In genomic region chr2:48619042-48619441, GRCm38 (mm10) we compare ENCODE assay signal across 15 mouse cellular contexts.
DNase-seq lines count a peak whose midpoint lies in the region; ATAC-seq and TF ChIP-seq lines count a peak whose summit lies in the region.
"Had no signal": no experiment of that assay in that cellular context is flagged by ENCODE, and none has a peak within 500 bp of the region (broad histone marks: within the 10 kb centered on the region; RNA-seq: fewer than 3 reads in every experiment).

No protein-coding gene starts in this region.

- ATAC-seq in frontal cortex, adult (ENCODE audit: low TSS enrichment) = no peak
- no peak for ATAC-seq in forebrain, embryonic 11.5 days (replicated peaks; ENCODE audit: low FRiP score)
- ATAC-seq: hindbrain, postnatal 0 days; midbrain, embryonic 15.5 days had no signal

- TF ChIP-seq EP300 in CH12.LX (IDR thresholded peaks at IDR 0.05; ENCODE audit: low read length) = no peak

- H3K4me2 ChIP-seq in CH12.LX (ENCODE audit: insufficient read depth, low read depth, poor library complexity, severe bottlenecking) = no peak overlapping the region
- H3K4me2 ChIP-seq in forebrain, embryonic 11.5 days (ENCODE audit: low read depth, low read length, severe bottlenecking) = no peak overlapping the region
- H3K4me2 ChIP-seq: liver, embryonic 11.5 days; midbrain, embryonic 15.5 days had no signal

- no peak overlapping the region for H3K27ac ChIP-seq in CH12.LX (ENCODE audit: insufficient read depth, low read depth)
- H3K27ac ChIP-seq in forebrain, embryonic 11.5 days (ENCODE audit: low read depth, low read length) = no peak overlapping the region
- H3K27ac ChIP-seq: hindbrain, postnatal 0 days; macrophage; midbrain, embryonic 15.5 days had no signal

- H3K4me3 ChIP-seq in CH12.LX (replicated peaks in 1 of 3; ENCODE audit: low read depth in 2 of 3, low read length in 2 of 3, poor library complexity in 1 of 3) = no peak overlapping the region
- H3K4me3 ChIP-seq in forebrain, embryonic 11.5 days (ENCODE audit: low read depth, low read length) = no peak overlapping the region
- H3K4me3 ChIP-seq: midbrain, embryonic 15.5 days had no signal

- no peak for TF ChIP-seq POLR2A in CH12.LX (IDR thresholded peaks at IDR 0.05; ENCODE audit: low read depth, low read length)

- H3K9me3 ChIP-seq in CH12.LX (replicated peaks; ENCODE audit: low read length) = no peaks in the 10 kb centered on the region
- H3K9me3 ChIP-seq in forebrain, embryonic 11.5 days (ENCODE audit: control insufficient read depth, low read length) = no peaks in the 10 kb centered on the region
- H3K9me3 ChIP-seq: midbrain, embryonic 15.5 days had no signal

- peaks cover 7 to 31% of the 10 kb centered on the region in 2 experiments for H3K4me1 ChIP-seq in CH12.LX (ENCODE audit: control insufficient read depth in 1 of 2, insufficient read depth in 2 of 2)
- no peaks in the 10 kb centered on the region for H3K4me1 ChIP-seq in forebrain, embryonic 11.5 days (replicated peaks; ENCODE audit: control insufficient read depth, insufficient read depth, low read length)

- no peak overlapping the region for H3K9ac ChIP-seq in CH12.LX (ENCODE audit: insufficient read depth, low read depth)
- no peak overlapping the region for H3K9ac ChIP-seq in forebrain, embryonic 11.5 days (ENCODE audit: low read length)
- H3K9ac ChIP-seq: midbrain, embryonic 15.5 days had no signal

- TF ChIP-seq RAD21 in CH12.LX (IDR thresholded peaks at IDR 0.05; ENCODE audit: low read depth, low read length) = no peak

- DNase-seq in heart, adult 11 months = peak; percentile 86
- DNase-seq in heart, postnatal 4 days = no peak
- peak; percentile 26 for DNase-seq in CH12.LX (ENCODE audit: extremely low read depth)
- DNase-seq in kidney, adult 9 months = peak; percentile 53
- DNase-seq in kidney, postnatal 4 days = peak; percentile 69 to 70
- DNase-seq in retina, postnatal 1 day = no peak
- no peak for DNase-seq in forebrain, embryonic 11.5 days (ENCODE audit: low spot score)
- DNase-seq: B cell, adult 2 months; cerebellum, adult 9-11 months; layer of hippocampus, postnatal 36 days had no signal

- in situ Hi-C loops in CH12.LX (cut with MboI; ENCODE audit: low pct_ligation_motif_present, low pct_unique_long_range_greater_than_20kb, low sequenced_read_pairs) = no loop called here

- H3K27me3 ChIP-seq in CH12.LX (replicated peaks) = no peaks in the 10 kb centered on the region
- H3K27me3 ChIP-seq in forebrain, embryonic 11.5 days (ENCODE audit: control insufficient read depth, insufficient read depth, low read length) = no peaks in the 10 kb centered on the region
- H3K27me3 ChIP-seq: midbrain, embryonic 15.5 days had no signal

- no peaks in the 10 kb centered on the region for H3K79me2 ChIP-seq in CH12.LX (replicated peaks; ENCODE audit: control insufficient read depth, extremely low read depth, insufficient read depth, poor library complexity, severe bottlenecking)

- no peak for TF ChIP-seq CTCF in CH12.LX (conservative IDR thresholded peaks at IDR 0.05 in 1 of 2, IDR thresholded peaks at IDR 0.05 in 1 of 2; ENCODE audit: low read depth in 2 of 2, low read length in 2 of 2)

- 75% methylated on average over 5 of the region's 5 CpGs for WGBS in forebrain, embryonic 11.5 days

- dilution Hi-C loops in CH12.LX (cut with MboI; ENCODE audit: extremely low pct_ligation_motif_present, extremely low pct_unique_long_range_greater_than_20kb, low sequenced_read_pairs) = no loop called here

- H3K36me3 ChIP-seq in CH12.LX (replicated peaks in 1 of 2; ENCODE audit: control insufficient read depth in 1 of 2, insufficient read depth in 1 of 2, low read length in 1 of 2) = no peaks in the 10 kb centered on the region
- H3K36me3 ChIP-seq in forebrain, embryonic 11.5 days (ENCODE audit: control insufficient read depth, insufficient read depth, low read length) = no peaks in the 10 kb centered on the region
- H3K36me3 ChIP-seq: midbrain, embryonic 15.5 days had no signal

TF ChIP-seq in CH12.LX, 34 proteins besides CTCF, POLR2A, EP300 and RAD21:
- TF ChIP-seq ZNF384 (IDR thresholded peaks at IDR 0.05; ENCODE audit: low read depth, low read length) (no peak), RCOR1 (conservative IDR thresholded peaks at IDR 0.05; ENCODE audit: low read depth, low read length) (no peak), JUND (conservative IDR thresholded peaks at IDR 0.05; ENCODE audit: low read depth, low read length) (0 out of 2 replicates have a peak, but pooled peaks have one; percentile 13), MAX (IDR thresholded peaks at IDR 0.05; ENCODE audit: low read length) (no peak), SMC3 (IDR thresholded peaks at IDR 0.05; ENCODE audit: low read depth, low read length) (no peak), JUN (IDR thresholded peaks at IDR 0.05; ENCODE audit: insufficient read depth, low read depth, low read length) (peak; percentile 72)

Comparison
In these comparisons a context has a peak if more than half of its experiments do, and no peak if none do; other contexts are left out.
1. DNase-seq: peak in heart, adult 11 months (single experiment), CH12.LX (single experiment), kidney, adult 9 months (single experiment) and kidney, postnatal 4 days (2 of 2); none in heart, postnatal 4 days (single experiment), retina, postnatal 1 day (single experiment) and forebrain, embryonic 11.5 days (single experiment).